Mouse (Mus musculus): ENCODE measurements around the gene Arl5c.

Gene Arl5c

DNA sequence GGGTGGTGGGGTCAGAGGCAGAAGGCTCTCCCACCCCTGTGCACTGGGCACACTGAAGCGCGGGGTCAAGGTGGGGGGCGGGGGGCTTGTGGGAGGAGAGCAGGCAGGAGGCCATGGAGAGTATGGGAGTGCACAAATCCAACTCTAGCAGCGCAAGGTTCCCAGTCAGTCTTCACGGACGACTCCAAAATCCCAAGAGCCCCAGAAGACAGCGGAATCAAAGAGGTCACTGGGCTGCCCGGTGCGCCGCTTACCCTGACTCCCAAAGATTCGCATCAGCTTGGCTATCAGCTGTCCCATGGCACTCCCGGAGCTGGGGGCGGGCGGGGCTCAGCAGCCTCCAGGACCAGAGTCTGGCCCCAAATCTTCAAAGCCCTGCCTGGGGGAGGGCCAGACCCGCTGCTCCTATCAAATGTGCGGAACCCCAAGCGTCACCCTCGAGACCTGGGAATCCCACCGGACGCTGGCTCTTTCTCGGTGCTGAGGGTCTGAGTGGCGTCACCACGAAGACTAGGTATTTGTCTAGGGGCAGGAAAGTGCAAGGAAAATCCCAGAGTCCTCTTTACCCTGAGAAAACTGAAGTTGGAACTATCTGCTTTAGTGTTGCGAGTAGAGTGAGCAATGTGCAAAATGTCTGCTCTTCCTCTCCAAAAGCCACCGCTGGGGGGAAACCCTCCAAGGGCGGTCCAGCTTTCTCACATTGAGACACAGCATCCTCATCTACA is at the start of gene Arl5c:
TSS of gene Arl5c (minus strand) at position 618 of the 725 bp plus-strand sequence.
- DNase-seq = no peak

DNA sequence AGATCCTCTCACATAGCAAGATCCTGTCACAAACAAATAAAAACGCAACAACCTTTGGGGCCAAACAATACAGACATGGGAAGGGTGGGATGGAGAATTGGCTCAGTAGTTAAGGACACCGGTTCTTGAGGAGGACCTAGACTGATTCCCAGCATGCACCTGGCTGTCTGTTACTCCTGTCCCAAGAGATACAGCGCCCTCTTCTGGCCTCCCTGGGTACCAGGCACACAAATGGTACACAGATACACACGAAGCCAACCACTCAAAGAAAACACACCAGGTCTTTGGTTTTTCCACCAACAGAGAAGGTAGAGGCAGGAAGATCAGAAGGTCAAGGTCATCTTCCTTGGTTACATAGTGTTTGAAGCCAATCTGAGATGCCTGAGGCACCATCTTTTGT is 49.6 kb upstream of the Arl5c start:
- DNase-seq = no peak

GRCm38 (mm10) chr11:98044074-98044473 is 48.1 kb upstream of the Arl5c start:
- DNase-seq = no peak

- DNase-seq = peak; percentile 32
Observed at GRCm38 (mm10) chr11:98042741-98043140, 46.8 kb upstream of the Arl5c start.

- DNase-seq = no peak
Observed at GRCm38 (mm10) chr11:98040975-98041374, 45.0 kb upstream of the Arl5c start.

GRCm38 (mm10) chr11:98037871-98038270 is 41.9 kb upstream of the Arl5c start:
- no peak for DNase-seq

- DNase-seq = no peak
Observed at GRCm38 (mm10) chr11:98035977-98036377, 40.0 kb upstream of the Arl5c start.

DNA sequence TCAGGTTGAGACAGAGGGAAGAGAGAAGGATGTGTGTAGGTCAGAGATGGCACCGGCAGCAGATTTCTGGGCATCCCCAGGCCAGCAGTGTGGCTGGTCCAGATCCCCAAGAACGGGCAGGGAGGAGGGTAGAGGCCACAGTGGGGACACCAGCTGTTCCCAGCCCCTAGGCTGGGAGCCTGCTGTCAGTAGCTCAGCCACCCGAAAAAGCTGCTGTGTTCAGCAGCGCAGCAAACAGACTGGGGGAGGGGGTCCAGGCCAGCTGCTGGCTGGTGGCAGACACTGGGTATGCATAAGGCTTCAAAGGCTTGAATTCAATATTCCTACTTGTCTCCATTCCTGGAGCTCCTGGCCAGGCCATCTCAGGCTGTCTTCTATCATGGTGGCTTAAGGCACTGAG is 38.9 kb upstream of the Arl5c start:
- DNase-seq = no peak

- no peak for DNase-seq
Observed at GRCm38 (mm10) chr11:98034061-98034460, 38.1 kb upstream of the Arl5c start.

DNA sequence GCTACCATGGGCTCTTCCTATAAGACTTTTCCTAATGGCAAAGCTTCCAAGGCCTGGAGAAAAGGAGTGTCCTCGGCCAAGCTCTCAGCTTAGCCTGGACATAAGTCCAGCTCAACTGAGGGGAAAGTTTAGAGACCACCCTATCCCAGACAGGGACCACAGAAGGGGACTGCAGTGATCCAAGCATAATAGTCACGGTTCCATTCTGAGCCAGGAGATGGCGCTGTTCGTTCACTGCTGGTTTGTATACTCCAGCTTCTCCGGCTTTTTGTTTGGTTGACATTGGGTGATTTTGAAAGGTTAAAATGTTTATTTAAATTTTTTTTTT is 35.4 kb upstream of the Arl5c start:
- DNase-seq = peak; percentile 76

DNA sequence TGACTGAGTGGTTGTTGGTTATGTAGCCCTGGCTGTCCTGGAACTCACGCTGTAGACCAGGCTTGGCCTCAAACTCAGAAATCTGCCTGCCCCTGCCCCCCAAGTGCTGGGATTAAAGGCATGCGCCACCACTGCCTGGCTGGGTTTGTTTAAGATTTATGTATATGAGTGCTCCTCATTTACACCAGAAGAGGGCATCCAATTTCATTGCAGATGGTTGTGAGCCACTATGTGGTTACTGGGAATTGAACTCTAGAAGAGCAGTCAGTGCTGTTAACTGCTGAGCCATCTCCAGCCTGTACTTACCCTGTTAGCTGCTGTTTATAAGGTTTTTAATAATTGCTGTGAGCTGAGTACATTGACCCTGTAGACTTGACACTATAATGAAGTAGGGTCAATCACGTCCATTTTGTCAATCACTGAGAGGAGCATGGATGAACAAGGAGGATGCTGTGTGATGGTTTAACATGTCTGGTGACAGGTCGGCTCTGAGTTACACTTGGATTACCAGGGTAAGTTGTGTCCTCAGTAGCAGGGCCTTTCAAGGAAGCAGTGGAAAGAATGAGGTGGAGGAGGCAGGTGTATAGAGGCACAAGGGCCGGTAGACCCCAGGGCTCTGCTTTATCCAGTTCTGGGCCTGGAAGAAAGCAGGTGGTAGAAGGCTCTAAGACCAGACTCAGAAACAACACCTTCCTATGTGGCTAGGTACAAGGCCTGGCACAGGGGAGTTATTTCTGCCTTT is 34.9 kb upstream of the Arl5c start:
- DNase-seq = no peak

DNA sequence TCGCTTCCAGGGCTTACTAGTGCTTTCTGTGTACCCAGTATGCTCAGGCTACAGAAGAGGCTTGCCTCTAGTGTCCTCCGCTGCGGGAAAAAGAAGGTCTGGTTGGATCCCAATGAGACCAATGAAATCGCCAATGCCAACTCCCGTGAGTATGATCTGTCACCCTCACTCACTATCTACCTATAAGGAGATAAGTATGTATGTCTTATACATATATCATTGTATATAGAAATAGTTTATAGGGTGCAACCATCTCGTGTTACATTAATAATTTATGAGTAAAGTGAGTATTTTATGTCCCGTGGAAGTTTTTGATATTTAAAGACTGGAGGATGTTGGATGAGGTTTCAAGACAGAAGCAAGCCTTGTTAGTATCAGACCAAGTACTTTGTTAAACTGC is 31.8 kb upstream of the Arl5c start:
- no peak for DNase-seq

DNA sequence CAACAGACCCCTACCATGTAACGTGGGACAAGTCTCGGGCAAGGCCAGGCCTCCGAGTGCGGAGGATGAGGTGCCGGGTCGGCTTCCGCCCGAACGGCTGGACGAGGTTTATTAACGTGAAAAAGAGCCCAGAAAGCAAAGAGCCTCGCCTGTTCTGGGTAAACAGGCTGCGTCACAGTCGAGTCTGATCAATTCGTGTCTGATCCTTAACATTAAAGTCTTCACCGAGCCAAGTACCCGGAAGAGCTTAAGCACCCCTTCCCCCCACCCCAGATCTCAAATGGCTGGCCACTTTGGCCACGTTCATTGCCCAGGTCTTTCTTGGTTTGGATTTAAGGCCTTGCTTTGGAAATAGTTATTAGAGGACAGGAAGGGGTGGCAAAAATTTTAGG is 31.3 kb upstream of the Arl5c start:
- DNase-seq = no peak

DNA sequence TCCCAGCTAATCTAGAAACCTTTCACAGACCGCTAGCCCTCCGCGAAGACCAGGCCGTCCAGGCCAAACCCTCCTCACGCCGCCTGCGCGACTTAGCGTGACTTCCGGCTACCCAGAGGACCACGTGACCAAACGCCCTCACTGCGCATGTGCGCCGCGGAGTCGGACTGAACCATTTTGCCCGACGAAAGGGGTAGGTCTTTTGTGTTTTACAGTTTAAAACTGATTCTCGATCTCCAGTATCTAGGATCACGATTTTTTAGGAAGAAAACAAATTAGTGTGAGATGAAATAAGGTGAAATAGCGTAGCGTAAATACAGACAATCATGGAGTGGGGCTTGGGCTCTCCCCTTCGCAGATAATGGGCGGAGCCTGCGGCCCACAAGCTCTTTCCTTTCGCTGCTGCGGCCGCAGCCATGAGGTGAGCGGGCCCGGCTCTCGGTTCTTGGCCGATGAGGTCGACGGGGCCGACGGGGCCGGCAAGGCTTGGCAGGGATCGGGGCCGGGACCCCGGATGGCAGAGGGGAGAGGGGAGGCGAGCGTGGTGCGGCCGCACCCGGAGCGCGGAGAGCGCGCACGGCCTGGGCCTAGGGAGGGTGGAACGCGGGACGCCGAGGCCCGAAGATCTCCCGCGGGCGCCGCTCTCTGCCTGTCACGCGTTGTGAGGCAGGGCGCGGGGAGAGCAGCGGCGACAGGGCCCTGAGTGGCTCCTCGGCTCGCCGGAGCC is 30.8 kb upstream of the Arl5c start, which contains the start of gene Rpl19:
TSS of gene Rpl19 (plus strand) at position 141 of the 727 bp plus-strand sequence.
- peak; percentile 94 for DNase-seq

- no peak for DNase-seq
Observed at GRCm38 (mm10) chr11:98026248-98026569, 30.2 kb upstream of the Arl5c start.

DNA sequence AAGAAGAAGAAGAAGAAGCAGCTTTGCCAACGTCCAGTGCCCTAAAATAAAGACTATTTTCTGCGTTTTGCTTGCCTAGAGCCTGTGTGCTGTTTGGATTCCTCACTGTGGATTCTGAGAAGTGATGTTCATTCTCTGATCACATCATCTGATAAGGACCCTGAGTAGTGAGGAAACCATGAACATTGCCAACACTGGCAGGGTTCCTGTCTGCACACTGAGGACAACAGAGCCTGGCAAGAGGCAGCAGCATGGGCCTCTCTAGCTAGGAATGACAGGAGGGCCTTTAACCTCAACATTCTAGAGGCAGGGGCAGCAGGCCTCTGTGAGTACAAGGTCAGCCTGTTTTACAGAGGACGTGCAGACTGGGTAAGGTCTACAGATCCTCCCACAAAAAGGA is 28.5 kb upstream of the Arl5c start:
- DNase-seq = no peak

- DNase-seq = peak; percentile 59
Observed at GRCm38 (mm10) chr11:98022555-98023371, 26.8 kb upstream of the Arl5c start, which contains the start of gene Cacnb1. TSS of gene Cacnb1 (minus strand) at chr11:98023034.

DNA sequence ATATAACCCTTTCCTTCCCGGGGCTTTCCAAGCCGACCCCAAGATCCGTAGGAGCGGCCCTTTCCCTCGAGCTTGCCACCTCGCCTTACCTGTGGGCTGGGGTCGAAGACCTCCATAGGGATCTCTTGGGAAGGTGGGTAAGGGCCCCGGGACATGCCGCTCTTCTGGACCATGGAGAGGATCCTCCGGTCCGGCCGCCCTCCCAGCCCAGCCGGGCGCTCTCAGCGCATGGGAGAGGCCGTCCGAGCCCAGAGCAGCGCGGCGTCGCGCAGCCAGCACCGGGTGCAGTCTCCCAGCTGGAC is 26.2 kb upstream of the Arl5c start:
- DNase-seq = no peak

GRCm38 (mm10) chr11:98021565-98022252 is 25.7 kb upstream of the Arl5c start:
- no peak for DNase-seq

GRCm38 (mm10) chr11:98021118-98021517 is 25.1 kb upstream of the Arl5c start:
- DNase-seq = no peak

GRCm38 (mm10) chr11:98020710-98021109 is 24.7 kb upstream of the Arl5c start:
- no peak for DNase-seq

DNA sequence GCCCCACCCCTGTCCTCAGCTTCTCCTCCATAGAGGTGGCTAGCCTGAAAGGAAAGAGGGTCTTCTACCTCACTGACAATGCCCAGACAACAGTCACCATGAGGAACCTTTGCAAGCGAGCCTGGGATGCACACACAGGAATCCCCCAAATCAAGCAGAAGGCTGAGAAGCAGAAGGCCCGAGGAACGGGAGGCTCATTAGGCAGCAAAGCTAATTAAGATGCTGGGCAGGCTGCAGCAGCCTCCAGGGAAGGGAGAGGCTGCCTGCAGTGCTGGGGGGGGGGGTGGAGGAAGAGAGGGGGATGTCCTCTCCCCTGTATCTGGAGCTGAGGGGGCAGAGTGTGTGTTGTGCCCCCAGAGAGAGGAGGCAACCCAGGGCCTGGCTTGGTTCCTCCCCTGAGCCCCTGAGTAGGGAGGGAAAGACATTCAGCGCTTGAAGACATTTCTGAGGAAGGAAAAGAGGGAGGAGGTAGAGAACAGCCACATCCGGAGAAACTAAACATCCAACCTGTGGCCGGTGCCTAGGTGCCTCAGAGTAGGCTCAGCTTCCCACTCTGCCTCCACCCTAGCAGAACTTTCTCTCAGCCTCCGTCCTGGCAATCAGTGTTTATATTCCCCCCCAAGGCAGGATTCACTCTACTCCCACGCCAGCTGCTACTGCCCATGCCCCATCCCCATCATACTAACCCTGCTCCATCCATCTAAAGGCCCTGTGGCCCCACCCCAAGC is 24.1 kb upstream of the Arl5c start:
- no peak for DNase-seq
